Mouse (Mus musculus) megakaryocyte, adult 5-6 weeks (primary cell): ENCODE measurements around the gene Numb. TPM values are rescaled to one million over a fixed set of nuclear protein-coding genes. Genes with fewer than 3 reads are reported as not detected.

Experiments used
- total RNA-seq, 2 experiments: library from RNA; stranded (forward) in 1 of 2; stranded (reverse) in 1 of 2; fragments of 153-499, 151-499 nt in 1 of 2; fragments of 221-1000, 200-1000 nt in 1 of 2; gene quantifications; 2 replicates each; pipeline versions ENCODE4 v1.2.3 to v1.2.4; 2015 to 2017

Numb gene
- total RNA-seq, 2 experiments from 2014 or later: 28.4 to 36.0 TPM

Other genes starting within 250 kb of the Numb start
- gene Psen1, start 233.8 kb downstream of the Numb start, total RNA-seq (2015): 108 and 111 TPM in 2 replicates
- 94.4 and 120 TPM in 2 replicates for gene Psen1, start 233.8 kb downstream of the Numb start, total RNA-seq (2017)
- gene Papln, start 158.3 kb downstream of the Numb start, total RNA-seq (2015): not detected in 2 replicates
- gene Papln, start 158.3 kb downstream of the Numb start, total RNA-seq (2017): not detected in 2 replicates
- 10.1 and 11.2 TPM in 2 replicates for gene Riox1, start 28.7 kb upstream of the Numb start, total RNA-seq (2015)
- gene Riox1, start 28.7 kb upstream of the Numb start, total RNA-seq (2017): 10.1 and 13.4 TPM in 2 replicates
- gene Heatr4, start 62.9 kb upstream of the Numb start, total RNA-seq (2015): not detected in 2 replicates
- gene Heatr4, start 62.9 kb upstream of the Numb start, total RNA-seq (2017): not detected in 2 replicates
- 4.2 and 8.0 TPM in 2 replicates for gene Acot2, start 65.9 kb upstream of the Numb start, total RNA-seq (2015)
- gene Acot2, start 65.9 kb upstream of the Numb start, total RNA-seq (2017): 1.4 and 5.4 TPM in 2 replicates
- gene Acot1, start 87.6 kb upstream of the Numb start, total RNA-seq (2015): 2.5 and 6.0 TPM in 2 replicates
- gene Acot1, start 87.6 kb upstream of the Numb start, total RNA-seq (2017): 10.6 and 11.8 TPM in 2 replicates
- 0.02 TPM in 1 of 2 replicates, not detected in the other for gene Acot4, start 116.4 kb upstream of the Numb start, total RNA-seq (2015)
- not detected in 2 replicates for gene Acot4, start 116.4 kb upstream of the Numb start, total RNA-seq (2017)
- not detected in 2 replicates for gene Gm49366, start 117.0 kb upstream of the Numb start, total RNA-seq (2015)
- not detected in 2 replicates for gene Gm49366, start 117.0 kb upstream of the Numb start, total RNA-seq (2017)
- gene Acot3, start 130.2 kb upstream of the Numb start, total RNA-seq (2015): not detected in 2 replicates
- gene Acot3, start 130.2 kb upstream of the Numb start, total RNA-seq (2017): not detected in 2 replicates
- gene Acot5, start 147.4 kb upstream of the Numb start, total RNA-seq (2015): not detected in 2 replicates
- not detected in 2 replicates for gene Acot5, start 147.4 kb upstream of the Numb start, total RNA-seq (2017)
- 0.27 and 0.67 TPM in 2 replicates for gene Acot6, start 178.7 kb upstream of the Numb start, total RNA-seq (2015)
- 0.22 TPM in 1 of 2 replicates, not detected in the other for gene Acot6, start 178.7 kb upstream of the Numb start, total RNA-seq (2017)
- 0.33 and 0.62 TPM in 2 replicates for gene Dnal1, start 192.4 kb upstream of the Numb start, total RNA-seq (2015)
- gene Dnal1, start 192.4 kb upstream of the Numb start, total RNA-seq (2017): not detected in 2 replicates
- 0.32 and 0.65 TPM in 2 replicates for gene Pnma1, start 226.6 kb upstream of the Numb start, total RNA-seq (2015)
- gene Pnma1, start 226.6 kb upstream of the Numb start, total RNA-seq (2017): 0.16 and 0.73 TPM in 2 replicates